Mouse (Mus musculus): ENCODE measurements around the gene Vmn2r38. TPM values are rescaled to one million over a fixed set of nuclear protein-coding genes. Genes with fewer than 3 reads are reported as not detected.
"Not testable (repeated sequence)": the region's sequence is repeated elsewhere in the genome, so short reads cannot be mapped to it uniquely, and the experiment has no call there.

Vmn2r38 gene
- polyA plus RNA-seq (2014; fragmentation: Nextera tagmentation; extraction: Ambion mirVana) = not detected in 2 replicates

- not testable (repeated sequence) for ATAC-seq (ENCODE audit: low FRiP score); H3K36me3 ChIP-seq (replicated peaks; ENCODE audit: control insufficient read depth, insufficient read depth); H3K4me3 ChIP-seq (replicated peaks; ENCODE audit: low read length); H3K4me2 ChIP-seq (replicated peaks); H3K27me3 ChIP-seq (ENCODE audit: control insufficient read depth, insufficient read depth, low read length); H3K27ac ChIP-seq; DNase-seq (ENCODE audit: low spot score); H3K4me1 ChIP-seq (replicated peaks; ENCODE audit: control insufficient read depth, insufficient read depth, low read length); H3K9me3 ChIP-seq (ENCODE audit: control insufficient read depth, low read length); H3K9ac ChIP-seq
These were observed at the start of gene Vmn2r38 for GRCm38 (mm10) chr7:9097781-9098180. Vmn2r38 (minus strand) TSS chr7:9097881.

- WGBS = 86% methylated on average over 4 of the region's 4 CpGs
These were observed 32.3 kb downstream of the Vmn2r38 start for GRCm38 (mm10) chr7:9065353-9065752.

GRCm38 (mm10) chr7:9030698-9031097 lies 67.0 kb downstream of the Vmn2r38 start, which contains the start of gene Vmn2r39:
Vmn2r39 (minus strand) TSS chr7:9030798.
- not testable (repeated sequence) for H3K27ac ChIP-seq; H3K4me2 ChIP-seq (replicated peaks); H3K27me3 ChIP-seq (ENCODE audit: control insufficient read depth, insufficient read depth, low read length); H3K9me3 ChIP-seq (ENCODE audit: control insufficient read depth, low read length); ATAC-seq (ENCODE audit: low FRiP score); H3K36me3 ChIP-seq (replicated peaks; ENCODE audit: control insufficient read depth, insufficient read depth); H3K4me3 ChIP-seq (replicated peaks; ENCODE audit: low read length); DNase-seq (ENCODE audit: low spot score); H3K9ac ChIP-seq; H3K4me1 ChIP-seq (replicated peaks; ENCODE audit: control insufficient read depth, insufficient read depth, low read length)

More at GRCm38 (mm10) chr7:9065353-9065752, 32.3 kb downstream of the Vmn2r38 start:
- H3K9me3 ChIP-seq (ENCODE audit: control insufficient read depth, low read length); ATAC-seq (ENCODE audit: low FRiP score); H3K4me2 ChIP-seq (replicated peaks); H3K9ac ChIP-seq; H3K27me3 ChIP-seq (ENCODE audit: control insufficient read depth, insufficient read depth, low read length); DNase-seq (ENCODE audit: low spot score); H3K4me3 ChIP-seq (replicated peaks; ENCODE audit: low read length); H3K4me1 ChIP-seq (replicated peaks; ENCODE audit: control insufficient read depth, insufficient read depth, low read length); H3K36me3 ChIP-seq (replicated peaks; ENCODE audit: control insufficient read depth, insufficient read depth); H3K27ac ChIP-seq: not testable (repeated sequence)

Other genes starting within 250 kb of the Vmn2r38 start
- not detected in 2 replicates for gene Vmn2r40, start 166.4 kb downstream of the Vmn2r38 start, polyA plus RNA-seq (2014; fragmentation: Nextera tagmentation; extraction: Ambion mirVana)
- not detected in 2 replicates for gene Vmn2r39, start 67.1 kb downstream of the Vmn2r38 start, polyA plus RNA-seq (2014; fragmentation: Nextera tagmentation; extraction: Ambion mirVana)
- gene Vmn2r37, start 125.8 kb upstream of the Vmn2r38 start, polyA plus RNA-seq (2014; fragmentation: Nextera tagmentation; extraction: Ambion mirVana) = not detected in 2 replicates